Mouse (Mus musculus) MEL (cell line): ENCODE measurements at regions not wholly inside any gene's neighbourhood (a gene's known extent, or its start where the extent isn't known, plus 50 kb on each side); places are given as distances from the start of the nearest gene placed in this dataset.

Experiments
- DNase-seq: peaks from one replicate; pipeline ENCODE4 v3.0.0; 2011; ENCODE audit warnings: low read depth, low spot score
- H3K27ac ChIP-seq: 2 replicates; pipeline ENCODE4 v1.5.1; 2012; ENCODE audit warnings: low read depth, mild to moderate bottlenecking, control low read depth, low read length, moderate library complexity; ENCODE audit not compliant: control insufficient read depth
- H3K27me3 ChIP-seq, 2 experiments: fragments of 150-350 bp in 1 of 2; sonication (generic) in 1 of 2; 2 replicates each; pipeline ENCODE4 v1.6.1; 2012; ENCODE audit warnings: low read length in 2 of 2, mild to moderate bottlenecking in 2 of 2, improper control_type of control experiment in 1 of 2, moderate library complexity in 1 of 2; ENCODE audit not compliant: insufficient read depth in 2 of 2, control insufficient read depth in 1 of 2
- H3K36me3 ChIP-seq, 2 experiments: 2 replicates each; pipeline ENCODE4 v1.6.1; 2012 to 2014; ENCODE audit warnings: low read length in 2 of 2, improper control_type of control experiment in 1 of 2, inconsistent platforms in 1 of 2, mild to moderate bottlenecking in 1 of 2; ENCODE audit not compliant: insufficient read depth in 2 of 2, control insufficient read depth in 1 of 2
- H3K4me1 ChIP-seq, 2 experiments: fragments of 150-350 bp in 1 of 2; sonication (generic) in 1 of 2; 2 replicates each; pipeline ENCODE4 v1.6.1; 2012; ENCODE audit warnings: low read length in 2 of 2, improper control_type of control experiment in 1 of 2, mild to moderate bottlenecking in 1 of 2; ENCODE audit not compliant: insufficient read depth in 2 of 2, control insufficient read depth in 1 of 2
- H3K4me3 ChIP-seq, 2 experiments: fragments of 150-350 bp in 1 of 2; sonication (generic) in 1 of 2; 2 replicates each; pipeline ENCODE4 v1.5.1; 2012; ENCODE audit warnings: low read depth in 2 of 2, low read length in 2 of 2, mild to moderate bottlenecking in 2 of 2, moderate library complexity in 2 of 2, control low read depth in 1 of 2, improper control_type of control experiment in 1 of 2; ENCODE audit not compliant: control insufficient read depth in 1 of 2, insufficient read depth in 1 of 2
- H3K79me2 ChIP-seq: 2 replicates; pipeline ENCODE4 v1.6.1; 2012; ENCODE audit warnings: mild to moderate bottlenecking, low read length, moderate library complexity; ENCODE audit not compliant: control insufficient read depth, poor library complexity, insufficient read depth
- H3K9ac ChIP-seq: 2 replicates; pipeline ENCODE4 v1.6.1; 2012; ENCODE audit warnings: low read depth, mild to moderate bottlenecking, control low read depth, low read length, moderate library complexity; ENCODE audit not compliant: control insufficient read depth, poor library complexity, severe bottlenecking
- H3K9me3 ChIP-seq: fragments of 150-350 bp; sonication (generic); replicated peaks from 2 replicates; pipeline ENCODE4 v1.6.1; 2012; ENCODE audit warnings: mild to moderate bottlenecking, low read length, improper control_type of control experiment, moderate library complexity; ENCODE audit not compliant: insufficient read depth
- CHD2 ChIP-seq: IDR thresholded peaks from 2 replicates; pipeline ENCODE4 v1.6.1; 2011; ENCODE audit warnings: low read length, improper control_type of control experiment
- E2F4 ChIP-seq: IDR thresholded peaks from 2 replicates; pipeline ENCODE4 v1.6.1; 2011; ENCODE audit warnings: low read depth, low read length, improper control_type of control experiment, borderline replicate concordance
- ELF1 ChIP-seq: IDR thresholded peaks from 2 replicates; pipeline ENCODE4 v1.6.1; 2014; ENCODE audit warnings: low read depth, mild to moderate bottlenecking, inconsistent platforms, low read length, improper control_type of control experiment, moderate library complexity
- EP300 ChIP-seq, 2 experiments: IDR thresholded peaks; 2 replicates each; pipeline ENCODE4 v1.6.1; 2011; ENCODE audit warnings: improper control_type of control experiment in 2 of 2, low read length in 2 of 2, low read depth in 1 of 2, mild to moderate bottlenecking in 1 of 2
- ETS1 ChIP-seq: IDR thresholded peaks from 2 replicates; pipeline ENCODE4 v1.6.1; 2012; ENCODE audit warnings: low read depth, mild to moderate bottlenecking, inconsistent platforms, low read length, improper control_type of control experiment, moderate library complexity
- GABPA ChIP-seq: IDR thresholded peaks from 2 replicates; pipeline ENCODE4 v1.6.1; 2012; ENCODE audit warnings: low read depth, mild to moderate bottlenecking, inconsistent platforms, low read length, improper control_type of control experiment, moderate library complexity
- GATA1 ChIP-seq: IDR thresholded peaks from 2 replicates; pipeline ENCODE4 v1.6.1; 2011; ENCODE audit warnings: low read depth, low read length, improper control_type of control experiment
- HCFC1 ChIP-seq: IDR thresholded peaks from 2 replicates; pipeline ENCODE4 v1.6.1; 2012; ENCODE audit warnings: low read depth, mild to moderate bottlenecking, inconsistent platforms, low read length, improper control_type of control experiment, moderate library complexity
- JUND ChIP-seq: IDR thresholded peaks from 2 replicates; pipeline ENCODE4 v1.6.1; 2011; ENCODE audit warnings: low read depth, mild to moderate bottlenecking, improper control_type of control experiment, low read length
- KAT2A ChIP-seq: conservative IDR thresholded peaks from 2 replicates; pipeline ENCODE4 v1.6.1; 2012; ENCODE audit warnings: low read depth, low read length, improper control_type of control experiment, inconsistent platforms
- MAFK ChIP-seq: IDR thresholded peaks from 2 replicates; pipeline ENCODE4 v1.6.1; 2011; ENCODE audit warnings: low read depth, mild to moderate bottlenecking, low read length, improper control_type of control experiment, borderline replicate concordance
- MAX ChIP-seq: IDR thresholded peaks from 2 replicates; pipeline ENCODE4 v1.6.1; 2011; ENCODE audit warnings: low read length, improper control_type of control experiment
- MAZ ChIP-seq: IDR thresholded peaks from 2 replicates; pipeline ENCODE4 v1.6.1; 2012; ENCODE audit warnings: low read depth, mild to moderate bottlenecking, inconsistent platforms, low read length, improper control_type of control experiment
- MEF2A ChIP-seq: IDR thresholded peaks from 2 replicates; pipeline ENCODE4 v1.6.1; 2014; ENCODE audit warnings: low read depth, mild to moderate bottlenecking, inconsistent platforms, low read length, improper control_type of control experiment; ENCODE audit not compliant: poor library complexity, insufficient replicate concordance, severe bottlenecking; ENCODE audit errors: extremely low read depth
- MXI1 ChIP-seq: IDR thresholded peaks from 2 replicates; pipeline ENCODE4 v1.6.1; 2011; ENCODE audit warnings: mild to moderate bottlenecking, low read depth, low read length, improper control_type of control experiment
- MYB ChIP-seq: IDR thresholded peaks from 2 replicates; pipeline ENCODE4 v1.6.1; 2011; ENCODE audit warnings: mild to moderate bottlenecking, low read depth, low read length, improper control_type of control experiment
- MYC ChIP-seq: IDR thresholded peaks from 2 replicates; pipeline ENCODE4 v1.6.1; 2011; ENCODE audit warnings: low read depth, mild to moderate bottlenecking, low read length, improper control_type of control experiment, moderate library complexity
- NELFE ChIP-seq: IDR thresholded peaks from 2 replicates; pipeline ENCODE4 v1.6.1; 2011; ENCODE audit warnings: low read depth, low read length, improper control_type of control experiment
- NRF1 ChIP-seq: IDR thresholded peaks from 2 replicates; pipeline ENCODE4 v1.6.1; 2014; ENCODE audit warnings: low read depth, mild to moderate bottlenecking, inconsistent platforms, low read length, improper control_type of control experiment, moderate library complexity; ENCODE audit not compliant: poor library complexity, insufficient read depth, severe bottlenecking
- POLR2A ChIP-seq, 2 experiments: IDR thresholded peaks; 2 replicates each; pipeline ENCODE4 v1.6.1; 2011 to 2012; ENCODE audit warnings: low read length in 2 of 2, mild to moderate bottlenecking in 2 of 2, control low read depth in 1 of 2, improper control_type of control experiment in 1 of 2, low read depth in 1 of 2, moderate library complexity in 1 of 2; ENCODE audit not compliant: control insufficient read depth in 1 of 2, insufficient read depth in 1 of 2, poor library complexity in 1 of 2
- RAD21 ChIP-seq: IDR thresholded peaks from 2 replicates; pipeline ENCODE4 v1.6.1; 2011; ENCODE audit warnings: mild to moderate bottlenecking, low read depth, low read length, improper control_type of control experiment
- RCOR1 ChIP-seq: IDR thresholded peaks from 2 replicates; pipeline ENCODE4 v1.6.1; 2012; ENCODE audit warnings: low read depth, mild to moderate bottlenecking, inconsistent platforms, low read length, improper control_type of control experiment
- SIN3A ChIP-seq: IDR thresholded peaks from 2 replicates; pipeline ENCODE4 v1.6.1; 2012; ENCODE audit warnings: low read length, improper control_type of control experiment, inconsistent platforms
- TAL1 ChIP-seq: IDR thresholded peaks from 2 replicates; pipeline ENCODE4 v1.6.1; 2012; ENCODE audit warnings: mild to moderate bottlenecking, inconsistent platforms, low read length, moderate library complexity, mixed read lengths
- TBP ChIP-seq: IDR thresholded peaks from 2 replicates; pipeline ENCODE4 v1.8.0; 2011; ENCODE audit warnings: low read depth, low read length, improper control_type of control experiment
- TCF12 ChIP-seq: IDR thresholded peaks from 2 replicates; pipeline ENCODE4 v1.6.1; 2014; ENCODE audit warnings: low read depth, mild to moderate bottlenecking, inconsistent platforms, low read length, improper control_type of control experiment, moderate library complexity
- USF2 ChIP-seq, 2 experiments: IDR thresholded peaks; 2 replicates each; pipeline ENCODE4 v1.6.1; 2011 to 2012; ENCODE audit warnings: improper control_type of control experiment in 2 of 2, low read length in 2 of 2, borderline replicate concordance in 1 of 2, inconsistent platforms in 1 of 2, low read depth in 1 of 2, mild to moderate bottlenecking in 1 of 2; ENCODE audit not compliant: insufficient read depth in 1 of 2
- ZMIZ1 ChIP-seq: IDR thresholded peaks from 2 replicates; pipeline ENCODE4 v1.6.1; 2012; ENCODE audit warnings: low read depth, mild to moderate bottlenecking, inconsistent platforms, low read length, improper control_type of control experiment, moderate library complexity

GRCm38 (mm10) chr9:14187753-14188152, 87.1 kb upstream of the Sesn3 start:
- 0 out of 2 replicates have a peak, but pooled peaks have one; percentile 23 for TF ChIP-seq MAZ
- TF ChIP-seq ETS1 = peak; percentile 62; the same call in 1 of the 2 replicates
- TF ChIP-seq POLR2A (IDR thresholded peaks at IDR 0.05; ENCODE audit: control insufficient read depth in 1 of 2, insufficient read depth in 1 of 2, low read depth in 1 of 2, low read length in 2 of 2, poor library complexity in 1 of 2) = peak in 1 of 2 experiments; percentile 30; a peak in 1 of 4 replicates
- TF ChIP-seq TBP = no peak
- peak; percentile 90 to 95 for TF ChIP-seq EP300 (IDR thresholded peaks at IDR 0.05; ENCODE audit: low read depth in 1 of 2, low read length in 2 of 2)
- peak; percentile 51; the same call in 1 of the 2 replicates for TF ChIP-seq RCOR1
- no peak for TF ChIP-seq ZMIZ1
- peak; percentile 55 for TF ChIP-seq SIN3A
- TF ChIP-seq RAD21 = no peak
- TF ChIP-seq NRF1 = no peak
- no peak for TF ChIP-seq ELF1
- TF ChIP-seq TCF12 = peak; percentile 84
- peak; percentile 64 for TF ChIP-seq GATA1
- peak; percentile 77 for TF ChIP-seq MYB
- TF ChIP-seq MAFK = no peak
- TF ChIP-seq TAL1 = peak; percentile 32; the same call in 1 of the 2 replicates
- TF ChIP-seq, all 39 proteins: peak for 10
- Histone ChIP-seq H3K4me1 (peaks cover 3 to 22% of the 10 kb centered on the region in 2 experiments; a peak in 3 of 4 replicates), H3K9me3 (no peaks in the 10 kb centered on the region), H3K79me2 (no peaks in the 10 kb centered on the region), H3K36me3 (peaks cover 0 to 16% of the 10 kb centered on the region in 2 experiments; a peak in 2 of 4 replicates), H3K27me3 (no peaks in the 10 kb centered on the region), H3K4me3 (no peak overlapping the region), H3K9ac (no peak overlapping the region), H3K27ac (peak overlapping the region; percentile 84)
- peak; percentile 84 for DNase-seq

GRCm38 (mm10) chr9:14188504-14188903, 86.4 kb upstream of the Sesn3 start:
- peak overlapping the region; percentile 84; the same call in 1 of the 2 replicates for H3K27ac ChIP-seq
- no peak overlapping the region for H3K9ac ChIP-seq
- no peak overlapping the region for H3K4me3 ChIP-seq

More at GRCm38 (mm10) chr9:14188504-14188903, 86.4 kb upstream of the Sesn3 start:
- Histone ChIP-seq H3K9me3 (no peaks in the 10 kb centered on the region), H3K27me3 (no peaks in the 10 kb centered on the region)
- no peak for TF ChIP-seq MEF2A
- TF ChIP-seq MYC = no peak
- no peak for TF ChIP-seq MAX
- TF ChIP-seq KAT2A = no peak
- TF ChIP-seq TBP = 0 out of 2 replicates have a peak, but pooled peaks have one; percentile 28
- no peak for TF ChIP-seq GABPA
- no peak for TF ChIP-seq USF2 (IDR thresholded peaks at IDR 0.05; ENCODE audit: borderline replicate concordance in 1 of 2, insufficient read depth in 1 of 2, low read depth in 1 of 2, low read length in 2 of 2)
- TF ChIP-seq E2F4 = no peak
- no peak for TF ChIP-seq MYB
- TF ChIP-seq MXI1 = no peak
- TF ChIP-seq RCOR1 = no peak
- no peak for TF ChIP-seq CHD2
- 0 out of 2 replicates have a peak, but pooled peaks have one; percentile 12 for TF ChIP-seq ETS1
- no peak for TF ChIP-seq HCFC1
- no peak for TF ChIP-seq NELFE
- TF ChIP-seq EP300 (IDR thresholded peaks at IDR 0.05; ENCODE audit: low read depth in 1 of 2, low read length in 2 of 2) = peak; percentile 42 to 46; a peak in 3 of 4 replicates
- TF ChIP-seq POLR2A (IDR thresholded peaks at IDR 0.05; ENCODE audit: control insufficient read depth in 1 of 2, insufficient read depth in 1 of 2, low read depth in 1 of 2, low read length in 2 of 2, poor library complexity in 1 of 2) = no peak
- no peak for TF ChIP-seq JUND
- TF ChIP-seq, all 39 proteins: peak for 3
- peaks cover 3 to 22% of the 10 kb centered on the region in 2 experiments; a peak in 3 of 4 replicates for H3K4me1 ChIP-seq
- H3K36me3 ChIP-seq = peaks cover 0 to 16% of the 10 kb centered on the region in 2 experiments; a peak in 2 of 4 replicates
- peak; percentile 63 for DNase-seq
- no peaks in the 10 kb centered on the region for H3K79me2 ChIP-seq
